In the genomic region with DNA sequence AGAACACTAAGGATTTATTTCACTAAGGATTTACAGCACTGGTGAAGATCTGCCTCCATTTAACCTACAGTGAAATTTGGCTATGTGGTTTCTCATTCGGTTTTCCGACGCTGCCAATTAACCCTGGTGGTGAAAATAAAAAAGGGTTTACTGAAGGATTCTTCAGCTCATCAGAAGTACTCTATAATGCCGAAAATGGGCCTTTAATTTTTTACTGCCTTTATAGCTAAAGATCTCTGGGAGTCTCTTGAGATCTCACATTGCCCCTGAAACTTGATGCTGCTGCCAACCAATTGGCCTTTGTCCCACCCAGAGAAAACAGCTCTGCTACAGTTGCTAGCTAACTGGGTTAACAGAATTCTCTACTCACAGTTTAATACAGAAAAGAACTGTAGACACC, we compare ENCODE assay signal across 7 mouse cellular contexts. TPM values are rescaled to one million over a fixed set of nuclear protein-coding genes. Genes with fewer than 3 reads are reported as not detected.
DNase-seq lines count a peak whose midpoint lies in the region; ATAC-seq and TF ChIP-seq lines count a peak whose summit lies in the region.

No protein-coding gene starts in this region.

- no peaks in the 10 kb centered on the region for H3K27me3 ChIP-seq in lung, postnatal 0 days (replicated peaks; ENCODE audit: insufficient read depth, low read length)
- H3K27me3 ChIP-seq in embryonic facial prominence, embryonic 12.5 days: no peaks in the 10 kb centered on the region
- no peaks in the 10 kb centered on the region for H3K27me3 ChIP-seq in intestine, embryonic 15.5 days (replicated peaks)
- H3K27me3 ChIP-seq in midbrain, embryonic 11.5 days (ENCODE audit: control insufficient read depth, insufficient read depth, low read length): no peaks in the 10 kb centered on the region

- H3K4me2 ChIP-seq in lung, postnatal 0 days (replicated peaks; ENCODE audit: low read depth, low read length): peak overlapping the region; percentile 60
- H3K4me2 ChIP-seq in embryonic facial prominence, embryonic 12.5 days (replicated peaks): peak overlapping the region; percentile 42
- peak overlapping the region; percentile 54 for H3K4me2 ChIP-seq in intestine, embryonic 15.5 days (replicated peaks)
- peak overlapping the region; percentile 27 for H3K4me2 ChIP-seq in midbrain, embryonic 11.5 days

- H3K4me1 ChIP-seq in lung, postnatal 0 days (ENCODE audit: insufficient read depth, low read depth, low read length): peaks cover 9% of the 10 kb centered on the region; the same call in 1 of the 2 replicates
- H3K4me1 ChIP-seq in embryonic facial prominence, embryonic 12.5 days: 0 out of 2 replicates have a peak, but pooled peaks cover 14% of the 10 kb centered on the region
- H3K4me1 ChIP-seq in intestine, embryonic 15.5 days (replicated peaks): peaks cover 4% of the 10 kb centered on the region; the same call in 1 of the 2 replicates
- peaks cover 5% of the 10 kb centered on the region for H3K4me1 ChIP-seq in midbrain, embryonic 11.5 days (ENCODE audit: control insufficient read depth, insufficient read depth, low read length)

- peak; percentile 26; the same call in 1 of the 2 replicates for TF ChIP-seq CTCF in lung, postnatal 0 days (IDR thresholded peaks at IDR 0.05)

- DNase-seq in lung, postnatal 0 days (ENCODE audit: low spot score): no peak
- DNase-seq in lung, postnatal 36 days: no peak
- DNase-seq in midbrain, embryonic 11.5 days (ENCODE audit: low spot score, missing footprints): no peak
- DNase-seq in layer of hippocampus, adult 18-20 months (ENCODE audit: low spot score in 2 of 2): no peak
- no peak for DNase-seq in left cerebral cortex, adult 9 months (ENCODE audit: low spot score in 2 of 2)

- peak overlapping the region; percentile 100 for H3K9ac ChIP-seq in lung, postnatal 0 days (replicated peaks; ENCODE audit: low read depth)
- H3K9ac ChIP-seq in embryonic facial prominence, embryonic 12.5 days: no peak overlapping the region; the same call in 1 of the 2 replicates
- peak overlapping the region; percentile 44 for H3K9ac ChIP-seq in intestine, embryonic 15.5 days
- H3K9ac ChIP-seq in midbrain, embryonic 11.5 days (ENCODE audit: low read length): peak overlapping the region; percentile 95

- H3K36me3 ChIP-seq in lung, postnatal 0 days (ENCODE audit: insufficient read depth, low read length): peaks cover 12% of the 10 kb centered on the region; the same call in 1 of the 2 replicates
- peaks cover 22% of the 10 kb centered on the region for H3K36me3 ChIP-seq in embryonic facial prominence, embryonic 12.5 days
- no peaks in the 10 kb centered on the region; the same call in 1 of the 2 replicates for H3K36me3 ChIP-seq in intestine, embryonic 15.5 days
- H3K36me3 ChIP-seq in midbrain, embryonic 11.5 days (ENCODE audit: control insufficient read depth, insufficient read depth, low read length): no peaks in the 10 kb centered on the region; the same call in 1 of the 2 replicates

- ATAC-seq in lung, postnatal 0 days: no peak
- ATAC-seq in embryonic facial prominence, embryonic 12.5 days (ENCODE audit: insufficient number of reproducible peaks, insufficient read depth, low FRiP score, low TSS enrichment): no peak
- ATAC-seq in intestine, embryonic 15.5 days: no peak
- no peak for ATAC-seq in midbrain, embryonic 11.5 days (ENCODE audit: low FRiP score)

- under 1% methylated on average over 4 of the region's 4 CpGs for WGBS in lung, postnatal 0 days
- 1% methylated on average over 4 of the region's 4 CpGs for WGBS in embryonic facial prominence, embryonic 12.5 days
- 3% methylated on average over 4 of the region's 4 CpGs for WGBS in intestine, embryonic 15.5 days
- 6% methylated on average over 4 of the region's 4 CpGs for WGBS in midbrain, embryonic 11.5 days

- peak overlapping the region; percentile 100 for H3K27ac ChIP-seq in lung, postnatal 0 days (ENCODE audit: low read length)
- H3K27ac ChIP-seq in embryonic facial prominence, embryonic 12.5 days: peak overlapping the region; percentile 100
- peak overlapping the region; percentile 99 for H3K27ac ChIP-seq in intestine, embryonic 15.5 days
- peak overlapping the region; percentile 41 for H3K27ac ChIP-seq in midbrain, embryonic 11.5 days (ENCODE audit: low read depth, low read length)

- TF ChIP-seq EP300 in lung, postnatal 0 days (IDR thresholded peaks at IDR 0.05): 0 out of 2 replicates have a peak, but pooled peaks have one; percentile 35

- H3K9me3 ChIP-seq in lung, postnatal 0 days (ENCODE audit: low read length): no peaks in the 10 kb centered on the region
- no peaks in the 10 kb centered on the region for H3K9me3 ChIP-seq in embryonic facial prominence, embryonic 12.5 days
- no peaks in the 10 kb centered on the region for H3K9me3 ChIP-seq in intestine, embryonic 15.5 days
- no peaks in the 10 kb centered on the region for H3K9me3 ChIP-seq in midbrain, embryonic 11.5 days (ENCODE audit: control insufficient read depth, low read length)

- H3K4me3 ChIP-seq in lung, postnatal 0 days (ENCODE audit: low read depth, low read length): peak overlapping the region; percentile 100
- peak overlapping the region; percentile 99 for H3K4me3 ChIP-seq in embryonic facial prominence, embryonic 12.5 days
- H3K4me3 ChIP-seq in intestine, embryonic 15.5 days (replicated peaks): peak overlapping the region; percentile 65
- peak overlapping the region; percentile 97 for H3K4me3 ChIP-seq in midbrain, embryonic 11.5 days (ENCODE audit: low read depth, low read length)

RNA-seq across cellular contexts. Expression of gene Srsf12, which starts 40.1 kb away (rescaled TPM):
- 0.16 and 0.31 TPM in 2 replicates for polyA plus RNA-seq in lung, postnatal 0 days (2015; fragmentation: Nextera tagmentation; extraction: Ambion mirVana)
- polyA plus RNA-seq in embryonic facial prominence, embryonic 12.5 days (2016; fragmentation: Nextera tagmentation; extraction: Ambion mirVana): 14.9 and 15.5 TPM in 2 replicates
- 6.2 and 6.7 TPM in 2 replicates for polyA plus RNA-seq in intestine, embryonic 15.5 days (2015; fragmentation: Nextera tagmentation; extraction: Ambion mirVana)
- polyA plus RNA-seq in midbrain, embryonic 11.5 days (2014; fragmentation: Nextera tagmentation; extraction: Ambion mirVana): 8.5 and 9.2 TPM in 2 replicates
- total RNA-seq in layer of hippocampus, adult 18-20 months (2021): 10 to 100 TPM; 24.2 to 26.5 TPM

RNA-seq across cellular contexts. Expression of gene Pnrc1, which starts 41.0 kb away (rescaled TPM):
- polyA plus RNA-seq in lung, postnatal 0 days (2015; fragmentation: Nextera tagmentation; extraction: Ambion mirVana): 153 and 169 TPM in 2 replicates
- 127 and 137 TPM in 2 replicates for polyA plus RNA-seq in embryonic facial prominence, embryonic 12.5 days (2016; fragmentation: Nextera tagmentation; extraction: Ambion mirVana)
- 68.7 and 78.0 TPM in 2 replicates for polyA plus RNA-seq in intestine, embryonic 15.5 days (2015; fragmentation: Nextera tagmentation; extraction: Ambion mirVana)
- 86.7 and 95.0 TPM in 2 replicates for polyA plus RNA-seq in midbrain, embryonic 11.5 days (2014; fragmentation: Nextera tagmentation; extraction: Ambion mirVana)
- total RNA-seq in layer of hippocampus, adult 18-20 months (2021): 100 to 1,000 TPM; 160 to 168 TPM

RNA-seq across cellular contexts. Expression of gene Pm20d2, which starts 59.4 kb away (rescaled TPM):
- 0.70 and 0.86 TPM in 2 replicates for polyA plus RNA-seq in lung, postnatal 0 days (2015; fragmentation: Nextera tagmentation; extraction: Ambion mirVana)
- 2.1 TPM in 2 replicates for polyA plus RNA-seq in embryonic facial prominence, embryonic 12.5 days (2016; fragmentation: Nextera tagmentation; extraction: Ambion mirVana)
- 1.3 and 1.4 TPM in 2 replicates for polyA plus RNA-seq in intestine, embryonic 15.5 days (2015; fragmentation: Nextera tagmentation; extraction: Ambion mirVana)
- polyA plus RNA-seq in midbrain, embryonic 11.5 days (2014; fragmentation: Nextera tagmentation; extraction: Ambion mirVana): 0.80 and 1.4 TPM in 2 replicates
- 10 to 100 TPM in 1 of 2 experiments, 1 to 10 TPM in 1; 9.5 to 10.1 TPM for total RNA-seq in layer of hippocampus, adult 18-20 months (2021)

Comparison
In these comparisons a context has a peak if more than half of its experiments do, and no peak if none do; other contexts are left out.
1. H3K27ac ChIP-seq: peak in every context shown above with its lines; median percentile 100 in lung, postnatal 0 days; 100 in embryonic facial prominence, embryonic 12.5 days; 99 in intestine, embryonic 15.5 days; 41 in midbrain, embryonic 11.5 days.